Mouse (Mus musculus): Measurements from ENCODE around the gene Pcbp4.

- TF ChIP-seq CTCF (IDR thresholded peaks at IDR 0.05; ENCODE audit: low read depth) (no peak), EP300 (optimal IDR thresholded peaks at IDR 0.05) (no peak)
Measured at GRCm38 (mm10) chr9:106465571-106466200, 12.6 kb downstream of the Pcbp4 start, which contains the start of gene Gpr62.
